In genomic region chr19:10952021-10952939, GRCm38 (mm10) we compare ENCODE assay signal across 9 mouse cellular contexts. TPM values are rescaled to one million over a fixed set of nuclear protein-coding genes. Genes with fewer than 3 reads are reported as not detected.
A peak's percentile ranks its signal among the peaks of the same experiment; 100 is the strongest.
DNase-seq lines count a peak whose midpoint lies in the region; ATAC-seq lines count a peak whose summit lies in the region.
"Had no signal": no experiment of that assay in that cellular context is flagged by ENCODE, and none has a peak within 500 bp of the region (broad histone marks: within the 10 kb centered on the region; RNA-seq: fewer than 3 reads in every experiment).

No protein-coding gene starts in this region.

- H3K4me3 ChIP-seq in hindbrain, embryonic 10.5 days, result no peak overlapping the region
- H3K4me3 ChIP-seq in hindbrain, embryonic 11.5 days (ENCODE audit: low read depth, low read length), result no peak overlapping the region
- H3K4me3 ChIP-seq in heart, embryonic 13.5 days, result no peak overlapping the region; the same call in 1 of the 2 replicates
- no peak overlapping the region for H3K4me3 ChIP-seq in neural tube, embryonic 13.5 days
- no peak overlapping the region for H3K4me3 ChIP-seq in forebrain, embryonic 12.5 days (replicated peaks)

- 0 out of 2 replicates have a peak overlapping the region, but pooled peaks have one; percentile 36 for H3K27ac ChIP-seq in hindbrain, embryonic 10.5 days
- no peak overlapping the region for H3K27ac ChIP-seq in hindbrain, embryonic 11.5 days (ENCODE audit: low read depth, low read length)
- peak overlapping the region; percentile 75 for H3K27ac ChIP-seq in heart, embryonic 13.5 days (replicated peaks)
- H3K27ac ChIP-seq in neural tube, embryonic 13.5 days (replicated peaks), result 0 out of 2 replicates have a peak overlapping the region, but pooled peaks have one; percentile 3
- H3K27ac ChIP-seq in forebrain, embryonic 12.5 days, result no peak overlapping the region

- WGBS in hindbrain, embryonic 10.5 days, result 69% methylated on average over 11 of the region's 11 CpGs
- WGBS in hindbrain, embryonic 11.5 days, result 74% methylated on average over 11 of the region's 11 CpGs
- 32% methylated on average over 11 of the region's 11 CpGs for WGBS in heart, embryonic 13.5 days
- WGBS in neural tube, embryonic 13.5 days, result 67% methylated on average over 11 of the region's 11 CpGs
- 78% methylated on average over 11 of the region's 11 CpGs for WGBS in forebrain, embryonic 12.5 days

- ATAC-seq in hindbrain, embryonic 11.5 days (ENCODE audit: low FRiP score), result no peak
- ATAC-seq in heart, embryonic 13.5 days (ENCODE audit: extremely low read depth, insufficient number of reproducible peaks, low FRiP score, low TSS enrichment), result peak; percentile 42; the same call in 1 of the 2 replicates
- no peak for ATAC-seq in neural tube, embryonic 13.5 days (ENCODE audit: low read depth)
- ATAC-seq in forebrain, embryonic 12.5 days (ENCODE audit: low FRiP score), result no peak

- DNase-seq in hindbrain, embryonic 10.5 days (ENCODE audit: low spot score), result peak; percentile 21
- no peak for DNase-seq in hindbrain, embryonic 11.5 days (ENCODE audit: low spot score)
- peak; percentile 51 for DNase-seq in embryo, embryonic 10.5 days (ENCODE audit: low spot score)
- peak; percentile 31 to 52 for DNase-seq in kidney, postnatal 25 days
- no peak for DNase-seq in spleen, adult 18-20 months

- H3K36me3 ChIP-seq in hindbrain, embryonic 10.5 days, result no peaks in the 10 kb centered on the region; the same call in 1 of the 2 replicates
- no peaks in the 10 kb centered on the region for H3K36me3 ChIP-seq in hindbrain, embryonic 11.5 days (ENCODE audit: control insufficient read depth, insufficient read depth, low read length)
- H3K36me3 ChIP-seq in heart, embryonic 13.5 days, result no peaks in the 10 kb centered on the region
- H3K36me3 ChIP-seq in neural tube, embryonic 13.5 days, result no peaks in the 10 kb centered on the region
- H3K36me3 ChIP-seq in forebrain, embryonic 12.5 days (replicated peaks), result no peaks in the 10 kb centered on the region

- no peak overlapping the region for H3K4me2 ChIP-seq in hindbrain, embryonic 11.5 days (replicated peaks; ENCODE audit: low read depth, low read length)
- peak overlapping the region; percentile 50 for H3K4me2 ChIP-seq in heart, embryonic 13.5 days
- no peak overlapping the region for H3K4me2 ChIP-seq in neural tube, embryonic 13.5 days
- H3K4me2 ChIP-seq in forebrain, embryonic 12.5 days, result no peak overlapping the region

- no peaks in the 10 kb centered on the region for H3K9me3 ChIP-seq in hindbrain, embryonic 10.5 days
- no peaks in the 10 kb centered on the region for H3K9me3 ChIP-seq in hindbrain, embryonic 11.5 days (ENCODE audit: control insufficient read depth, low read length)
- no peaks in the 10 kb centered on the region for H3K9me3 ChIP-seq in heart, embryonic 13.5 days
- no peaks in the 10 kb centered on the region for H3K9me3 ChIP-seq in neural tube, embryonic 13.5 days
- H3K9me3 ChIP-seq in forebrain, embryonic 12.5 days, result no peaks in the 10 kb centered on the region
- H3K9me3 ChIP-seq: G1E had no signal

- H3K9ac ChIP-seq in hindbrain, embryonic 11.5 days (ENCODE audit: low read depth, low read length), result no peak overlapping the region
- H3K9ac ChIP-seq in heart, embryonic 13.5 days, result peak overlapping the region; percentile 63
- peak overlapping the region; percentile 43 for H3K9ac ChIP-seq in neural tube, embryonic 13.5 days
- no peak overlapping the region for H3K9ac ChIP-seq in forebrain, embryonic 12.5 days

- no peaks in the 10 kb centered on the region for H3K27me3 ChIP-seq in hindbrain, embryonic 10.5 days (ENCODE audit: insufficient read depth, poor library complexity, severe bottlenecking)
- H3K27me3 ChIP-seq in hindbrain, embryonic 11.5 days (ENCODE audit: control insufficient read depth, insufficient read depth, low read length), result no peaks in the 10 kb centered on the region
- peaks cover 8% of the 10 kb centered on the region; the same call in 1 of the 2 replicates for H3K27me3 ChIP-seq in heart, embryonic 13.5 days (replicated peaks)
- H3K27me3 ChIP-seq in neural tube, embryonic 13.5 days, result no peaks in the 10 kb centered on the region
- no peaks in the 10 kb centered on the region; the same call in 1 of the 2 replicates for H3K27me3 ChIP-seq in forebrain, embryonic 12.5 days

- peaks cover 32% of the 10 kb centered on the region for H3K4me1 ChIP-seq in hindbrain, embryonic 10.5 days (replicated peaks)
- H3K4me1 ChIP-seq in hindbrain, embryonic 11.5 days (replicated peaks; ENCODE audit: control insufficient read depth, insufficient read depth, low read length), result peaks cover 9% of the 10 kb centered on the region
- H3K4me1 ChIP-seq in heart, embryonic 13.5 days, result peaks cover 41% of the 10 kb centered on the region
- peaks cover 28% of the 10 kb centered on the region for H3K4me1 ChIP-seq in neural tube, embryonic 13.5 days (replicated peaks)
- H3K4me1 ChIP-seq in forebrain, embryonic 12.5 days, result peaks cover 17% of the 10 kb centered on the region

RNA-seq across cellular contexts. Expression of gene Ccdc86, which starts 3.2 kb away (rescaled TPM):
- polyA plus RNA-seq in hindbrain, embryonic 10.5 days (2016; fragmentation: Nextera tagmentation; extraction: Ambion mirVana), result 31.7 and 38.5 TPM in 2 replicates
- 17.5 and 20.1 TPM in 2 replicates for polyA plus RNA-seq in hindbrain, embryonic 11.5 days (2014; fragmentation: Nextera tagmentation; extraction: Ambion mirVana)
- 18.8 and 19.9 TPM in 2 replicates for polyA plus RNA-seq in heart, embryonic 13.5 days (2015; fragmentation: Nextera tagmentation; extraction: Ambion mirVana)
- 14.6 and 15.3 TPM in 2 replicates for polyA plus RNA-seq in neural tube, embryonic 13.5 days (2015; fragmentation: Nextera tagmentation; extraction: Ambion mirVana)
- polyA plus RNA-seq in forebrain, embryonic 12.5 days (2016; fragmentation: Nextera tagmentation; extraction: Ambion mirVana), result 26.2 and 27.0 TPM in 2 replicates

RNA-seq across cellular contexts. Expression of gene Ptgdr2, which starts 15.3 kb away (rescaled TPM):
- polyA plus RNA-seq in hindbrain, embryonic 10.5 days (2016; fragmentation: Nextera tagmentation; extraction: Ambion mirVana), result not detected in 2 replicates
- 0.10 TPM in 1 of 2 replicates, not detected in the other for polyA plus RNA-seq in hindbrain, embryonic 11.5 days (2014; fragmentation: Nextera tagmentation; extraction: Ambion mirVana)
- polyA plus RNA-seq in heart, embryonic 13.5 days (2015; fragmentation: Nextera tagmentation; extraction: Ambion mirVana), result 0.11 TPM in 1 of 2 replicates, not detected in the other
- not detected in 2 replicates for polyA plus RNA-seq in neural tube, embryonic 13.5 days (2015; fragmentation: Nextera tagmentation; extraction: Ambion mirVana)
- 0.08 TPM in 1 of 2 replicates, not detected in the other for polyA plus RNA-seq in forebrain, embryonic 12.5 days (2016; fragmentation: Nextera tagmentation; extraction: Ambion mirVana)
- polyA plus RNA-seq: G1E had no signal

RNA-seq across cellular contexts. Expression of gene Ms4a10, which starts 22.2 kb away (rescaled TPM):
- polyA plus RNA-seq in hindbrain, embryonic 10.5 days (2016; fragmentation: Nextera tagmentation; extraction: Ambion mirVana), result not detected in 2 replicates
- polyA plus RNA-seq in hindbrain, embryonic 11.5 days (2014; fragmentation: Nextera tagmentation; extraction: Ambion mirVana), result 0.17 TPM in 1 of 2 replicates, not detected in the other
- 0.15 TPM in 1 of 2 replicates, not detected in the other for polyA plus RNA-seq in heart, embryonic 13.5 days (2015; fragmentation: Nextera tagmentation; extraction: Ambion mirVana)
- not detected in 2 replicates for polyA plus RNA-seq in neural tube, embryonic 13.5 days (2015; fragmentation: Nextera tagmentation; extraction: Ambion mirVana)
- not detected in 2 replicates for polyA plus RNA-seq in forebrain, embryonic 12.5 days (2016; fragmentation: Nextera tagmentation; extraction: Ambion mirVana)

RNA-seq across cellular contexts. Expression of gene Zp1, which starts 31.8 kb away (rescaled TPM):
- polyA plus RNA-seq in hindbrain, embryonic 10.5 days (2016; fragmentation: Nextera tagmentation; extraction: Ambion mirVana), result 0.08 TPM in 1 of 2 replicates, not detected in the other
- polyA plus RNA-seq in hindbrain, embryonic 11.5 days (2014; fragmentation: Nextera tagmentation; extraction: Ambion mirVana), result not detected in 2 replicates
- 0.08 TPM in 1 of 2 replicates, not detected in the other for polyA plus RNA-seq in heart, embryonic 13.5 days (2015; fragmentation: Nextera tagmentation; extraction: Ambion mirVana)
- not detected in 2 replicates for polyA plus RNA-seq in neural tube, embryonic 13.5 days (2015; fragmentation: Nextera tagmentation; extraction: Ambion mirVana)
- polyA plus RNA-seq in forebrain, embryonic 12.5 days (2016; fragmentation: Nextera tagmentation; extraction: Ambion mirVana), result not detected in 2 replicates
- polyA plus RNA-seq: G1E had no signal

RNA-seq across cellular contexts. Expression of gene Ms4a15, which starts 40.8 kb away (rescaled TPM):
- not detected in 2 replicates for polyA plus RNA-seq in hindbrain, embryonic 10.5 days (2016; fragmentation: Nextera tagmentation; extraction: Ambion mirVana)
- polyA plus RNA-seq in hindbrain, embryonic 11.5 days (2014; fragmentation: Nextera tagmentation; extraction: Ambion mirVana), result not detected in 2 replicates
- not detected in 2 replicates for polyA plus RNA-seq in heart, embryonic 13.5 days (2015; fragmentation: Nextera tagmentation; extraction: Ambion mirVana)
- polyA plus RNA-seq in neural tube, embryonic 13.5 days (2015; fragmentation: Nextera tagmentation; extraction: Ambion mirVana), result not detected in 2 replicates
- not detected in 2 replicates for polyA plus RNA-seq in forebrain, embryonic 12.5 days (2016; fragmentation: Nextera tagmentation; extraction: Ambion mirVana)

Comparison
In these comparisons a context has a peak if more than half of its experiments do, and no peak if none do; other contexts are left out.
1. DNase-seq: peak in hindbrain, embryonic 10.5 days (single experiment), embryo, embryonic 10.5 days (single experiment) and kidney, postnatal 25 days (2 of 2); none in hindbrain, embryonic 11.5 days (single experiment) and spleen, adult 18-20 months (0 of 2).
2. H3K27ac ChIP-seq: peak in hindbrain, embryonic 10.5 days (single experiment), heart, embryonic 13.5 days (single experiment) and neural tube, embryonic 13.5 days (single experiment); none in hindbrain, embryonic 11.5 days (single experiment) and forebrain, embryonic 12.5 days (single experiment).
3. H3K9ac ChIP-seq: peak in heart, embryonic 13.5 days (single experiment) and neural tube, embryonic 13.5 days (single experiment); none in hindbrain, embryonic 11.5 days (single experiment) and forebrain, embryonic 12.5 days (single experiment).